Mouse (Mus musculus) megakaryocyte progenitor cell, adult 5-6 weeks (primary cell): Measurements from ENCODE around the gene Vwa8. TPM values are rescaled to one million over a fixed set of nuclear protein-coding genes. Genes with fewer than 3 reads are reported as not detected.

ENCODE experiments used
- ATAC-seq: replicated peaks from 2 replicates; pipeline ENCODE4 v1.8.0; 2016; ENCODE audit warnings: mild to moderate bottlenecking, moderate TSS enrichment, inconsistent platforms; ENCODE audit not compliant: poor library complexity
- total RNA-seq, 2 experiments: library from RNA; stranded (forward) in 1 of 2; stranded (reverse) in 1 of 2; fragments of 157-497, 149-512 nt in 1 of 2; fragments of 200-1000 nt in 1 of 2; gene quantifications; 2 replicates each; pipeline versions ENCODE4 v1.2.3 to v1.2.4; 2015 to 2017

Vwa8 gene
- total RNA-seq, 2 experiments from 2014 or later, result 21.8 to 22.8 TPM

- ATAC-seq, result peak; percentile 52
Measured at GRCm38 (mm10) chr14:79214660-79215249, 365.9 kb downstream of the Vwa8 start.

GRCm38 (mm10) chr14:79216366-79216765 lies 367.5 kb downstream of the Vwa8 start:
- no peak for ATAC-seq

GRCm38 (mm10) chr14:79223431-79224036 lies 374.7 kb downstream of the Vwa8 start:
- ATAC-seq, result no peak

GRCm38 (mm10) chr14:79225458-79225857 lies 376.6 kb downstream of the Vwa8 start:
- ATAC-seq, result no peak

- ATAC-seq, result no peak
Measured at GRCm38 (mm10) chr14:79226056-79226455, 377.2 kb downstream of the Vwa8 start.

GRCm38 (mm10) chr14:79226741-79227140 lies 377.9 kb downstream of the Vwa8 start:
- ATAC-seq, result no peak

- ATAC-seq, result no peak
Measured at GRCm38 (mm10) chr14:79227955-79228354, 379.1 kb downstream of the Vwa8 start.

- no peak for ATAC-seq
Measured at GRCm38 (mm10) chr14:79231677-79232076, 382.8 kb downstream of the Vwa8 start.

- ATAC-seq, result peak; percentile 71
Measured at GRCm38 (mm10) chr14:79233697-79234096, 384.8 kb downstream of the Vwa8 start.

GRCm38 (mm10) chr14:79234513-79234912 lies 385.7 kb downstream of the Vwa8 start:
- ATAC-seq, result no peak

GRCm38 (mm10) chr14:79235157-79235556 lies 386.3 kb downstream of the Vwa8 start:
- no peak for ATAC-seq

- no peak for ATAC-seq
Measured at GRCm38 (mm10) chr14:79236261-79236660, 387.4 kb downstream of the Vwa8 start.

GRCm38 (mm10) chr14:79239402-79239801 lies 390.6 kb downstream of the Vwa8 start:
- no peak for ATAC-seq

GRCm38 (mm10) chr14:79241057-79241570 lies 392.3 kb downstream of the Vwa8 start:
- no peak for ATAC-seq

GRCm38 (mm10) chr14:79241656-79242385 lies 393.0 kb downstream of the Vwa8 start:
- ATAC-seq, result no peak

- no peak for ATAC-seq
Measured at GRCm38 (mm10) chr14:79242386-79242720, 393.5 kb downstream of the Vwa8 start.

- ATAC-seq, result peak; percentile 94
Measured at GRCm38 (mm10) chr14:79243038-79243883, 394.4 kb downstream of the Vwa8 start.

- no peak for ATAC-seq
Measured at GRCm38 (mm10) chr14:79244571-79244970, 395.7 kb downstream of the Vwa8 start.

- peak; percentile 31; the same call in 1 of the 2 replicates for ATAC-seq
Measured at GRCm38 (mm10) chr14:79251727-79252285, 403.0 kb downstream of the Vwa8 start.
